Mouse (Mus musculus) C2C12 (cell line): ENCODE data around the gene Dffa. TPM values are rescaled to one million over a fixed set of nuclear protein-coding genes. Genes with fewer than 3 reads are reported as not detected.

Experiments used
- H3K27me3 ChIP-seq: one replicate; pipeline ENCODE4 v1.6.1; 2011; ENCODE audit not compliant: control insufficient read depth, insufficient read depth, insufficient read length
- H3K36me3 ChIP-seq: one replicate; pipeline ENCODE4 v1.6.1; 2011; ENCODE audit not compliant: control insufficient read depth, insufficient read depth
- H3K4me3 ChIP-seq: one replicate; pipeline ENCODE4 v1.5.1; 2011; ENCODE audit warnings: mild to moderate bottlenecking, control low read depth; ENCODE audit not compliant: poor library complexity, insufficient read depth, severe bottlenecking
- H3K79me2 ChIP-seq: one replicate; pipeline ENCODE4 v1.6.1; 2011; ENCODE audit not compliant: control insufficient read depth, insufficient read depth
- H3K79me3 ChIP-seq: one replicate; pipeline ENCODE4 v1.6.1; 2011; ENCODE audit warnings: low read depth, control low read depth
- H3ac ChIP-seq: one replicate; pipeline ENCODE3; 2011; ENCODE audit warnings: low read depth; ENCODE audit not compliant: control insufficient read depth, insufficient read length
- CEBPB ChIP-seq: IDR thresholded peaks from one replicate; pipeline ENCODE4 v1.6.1; 2011; ENCODE audit warnings: low read depth, mild to moderate bottlenecking, control low read depth, moderate library complexity
- CTCF ChIP-seq: IDR thresholded peaks from one replicate; pipeline ENCODE4 v1.5.1; 2011; ENCODE audit not compliant: control insufficient read depth, insufficient read depth, insufficient read length
- FOSL1 ChIP-seq: IDR thresholded peaks from one replicate; pipeline ENCODE4 v1.8.0; 2011; ENCODE audit warnings: mild to moderate bottlenecking, low read length; ENCODE audit not compliant: poor library complexity, insufficient read depth, severe bottlenecking
- MAX ChIP-seq: IDR thresholded peaks from one replicate; pipeline ENCODE4 v1.6.1; 2011; ENCODE audit warnings: mild to moderate bottlenecking, control low read depth
- MYOD1 ChIP-seq: IDR thresholded peaks from one replicate; pipeline ENCODE4 v1.6.1; 2011; ENCODE audit warnings: low read depth; ENCODE audit not compliant: control insufficient read depth, insufficient read length
- MYOG ChIP-seq: IDR thresholded peaks from one replicate; pipeline ENCODE4 v1.6.1; 2011; ENCODE audit not compliant: control insufficient read depth, insufficient read length; ENCODE audit errors: extremely low read depth
- USF1 ChIP-seq: IDR thresholded peaks from one replicate; pipeline ENCODE4 v1.6.1; 2011; ENCODE audit warnings: low read depth, mild to moderate bottlenecking, control low read depth, moderate library complexity
- polyA plus RNA-seq: library from polyadenylated mRNA; unstranded; fragments of >200 nt; fragmentation: generic; extraction: Trizol; gene quantifications from one replicate; pipeline ENCODE4 v1.2.1, GENCODE M21; 2012; ENCODE audit warnings: missing spikeins

The Dffa gene
- polyA plus RNA-seq, 1 experiment, result 13.1 TPM

DNA sequence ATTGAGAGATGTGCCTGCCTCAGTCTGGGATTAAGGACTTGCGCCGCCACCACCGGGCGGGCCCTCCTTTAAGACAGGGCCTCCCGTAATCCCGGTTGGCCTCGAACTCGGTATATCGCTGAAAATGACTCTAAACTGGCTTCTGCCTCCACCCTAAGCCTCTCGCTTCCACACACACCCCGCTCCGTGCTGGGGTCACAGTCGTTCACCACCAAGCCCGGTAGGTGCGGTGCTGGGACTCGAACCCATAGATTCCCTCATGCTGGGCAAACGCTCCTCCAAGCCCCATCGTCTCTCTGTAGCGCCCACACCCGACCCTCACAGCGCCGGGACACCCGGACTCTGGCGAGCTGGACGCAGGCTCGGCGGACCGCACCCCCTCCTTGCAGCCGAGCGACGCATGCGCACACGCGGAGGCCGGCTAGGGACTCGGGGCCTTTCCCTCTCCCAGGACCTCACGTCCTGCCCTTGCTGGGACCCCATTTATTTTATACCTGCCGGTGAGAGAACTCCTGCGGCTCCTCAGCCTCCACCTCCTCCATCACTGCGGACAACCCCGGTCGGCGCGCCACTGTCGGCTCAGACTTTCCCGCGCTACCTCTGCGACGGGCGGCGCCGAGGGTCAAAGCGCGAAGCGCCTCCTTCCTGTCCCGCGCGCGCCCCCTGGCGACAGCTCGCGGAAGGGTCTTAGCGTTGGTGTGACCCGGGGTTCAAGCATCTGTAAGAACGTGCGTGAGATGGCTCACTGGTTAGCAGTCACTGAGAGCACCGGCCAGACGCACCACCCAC, 33.2 kb downstream of the Dffa start, which contains the start of gene Cenps:
Gene Cenps (minus strand): TSS at position 648 of the 789 bp plus-strand sequence.
- TF ChIP-seq MYOG (no peak), FOSL1 (no peak), CEBPB (no peak), USF1 (no peak), CTCF (peak; percentile 78), MAX (peak; percentile 38), MYOD1 (no peak)
- peak within 1 kb of the TSS; percentile 78 for H3ac ChIP-seq

DNA sequence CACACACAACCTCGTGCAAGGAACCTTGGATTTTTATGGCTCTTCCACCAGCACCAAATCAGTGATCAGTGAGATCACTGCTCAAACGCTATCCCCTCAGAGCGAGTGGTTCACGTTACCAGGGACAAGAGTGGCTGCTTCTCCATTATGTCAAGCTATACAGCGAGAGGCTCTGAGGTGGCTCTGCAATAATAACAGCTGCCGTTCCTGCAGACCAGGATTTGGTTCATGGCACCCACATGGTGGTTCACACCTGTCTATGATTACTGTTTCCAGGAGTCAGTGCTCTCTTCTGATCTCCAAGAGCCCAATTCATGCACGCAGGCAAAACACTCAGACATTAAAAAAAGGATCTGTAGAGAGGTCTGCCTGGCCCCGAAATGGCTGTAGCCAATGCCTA, 34.6 kb downstream of the Dffa start:
- H3ac ChIP-seq, result no peak overlapping the region
- peaks cover 30% of the 10 kb centered on the region for H3K79me2 ChIP-seq
- no peaks in the 10 kb centered on the region for H3K27me3 ChIP-seq
- peaks cover 10% of the 10 kb centered on the region for H3K79me3 ChIP-seq
- no peak overlapping the region for H3K4me3 ChIP-seq
- H3K36me3 ChIP-seq, result peaks cover 2% of the 10 kb centered on the region
- no peak for TF ChIP-seq MAX
- TF ChIP-seq MYOD1, result peak; percentile 6

More for the DNA sequence above, 33.2 kb downstream of the Dffa start, which contains the start of gene Cenps:
- H3K79me3 ChIP-seq, result peaks cover 10% of the 10 kb centered on the region
- H3K4me3 ChIP-seq, result peak within 1 kb of the TSS; percentile 61
- H3K36me3 ChIP-seq, result peaks cover 5% of the 10 kb centered on the region
- H3K79me2 ChIP-seq, result peaks cover 36% of the 10 kb centered on the region
- no peaks in the 10 kb centered on the region for H3K27me3 ChIP-seq

DNA sequence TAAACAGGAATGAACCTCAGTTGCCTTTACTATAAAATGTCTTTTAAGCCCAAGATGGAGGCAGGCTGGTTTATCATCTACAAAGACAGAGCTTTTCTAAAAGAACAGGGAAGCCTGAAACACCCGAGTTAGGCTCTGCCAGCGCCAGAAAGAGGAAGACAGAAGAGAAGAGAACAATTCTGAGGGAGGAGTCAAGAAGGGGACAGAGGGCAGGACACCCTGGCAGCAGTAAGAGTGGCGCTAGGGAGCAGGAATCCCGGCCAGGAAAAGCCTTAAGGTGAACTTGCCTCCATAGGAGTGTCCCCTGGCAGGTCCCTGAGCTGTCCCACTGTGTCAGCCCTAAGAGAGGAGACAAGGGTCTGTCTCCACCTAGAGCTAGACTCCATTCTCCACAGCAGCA, 39.6 kb downstream of the Dffa start:
- TF ChIP-seq MAX, result no peak
- TF ChIP-seq MYOD1, result no peak
- TF ChIP-seq MYOG, result no peak
- no peak for TF ChIP-seq FOSL1
- no peak for TF ChIP-seq CEBPB
- TF ChIP-seq USF1, result no peak
- no peak for TF ChIP-seq CTCF
- Histone ChIP-seq H3K79me2 (no peaks in the 10 kb centered on the region), H3K79me3 (no peaks in the 10 kb centered on the region), H3K4me3 (no peak overlapping the region), H3K36me3 (no peaks in the 10 kb centered on the region), H3ac (no peak overlapping the region), H3K27me3 (no peaks in the 10 kb centered on the region)

DNA sequence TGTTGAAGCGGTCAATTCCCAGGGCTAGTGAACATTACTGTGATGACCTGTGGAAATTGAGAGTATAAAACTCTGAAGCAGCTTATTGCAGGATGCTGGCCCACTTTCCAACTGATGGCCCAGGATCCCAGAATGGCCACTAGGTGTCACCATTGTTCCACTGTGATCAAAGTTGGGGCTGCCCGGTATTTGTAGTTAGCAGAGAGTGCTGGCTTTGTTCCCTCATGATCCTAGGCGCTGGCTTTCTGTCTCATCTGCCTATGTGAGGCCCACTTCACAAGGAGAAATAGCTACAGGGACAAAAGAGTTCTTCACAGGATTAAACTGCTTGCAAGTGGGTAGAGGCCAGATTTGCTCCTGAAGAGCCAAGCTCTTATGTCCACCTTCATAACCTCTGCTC, 40.5 kb downstream of the Dffa start:
- no peak overlapping the region for H3K4me3 ChIP-seq
- peaks cover 5% of the 10 kb centered on the region for H3K36me3 ChIP-seq
- H3K27me3 ChIP-seq, result no peaks in the 10 kb centered on the region
- peak; percentile 48 for TF ChIP-seq CTCF
- TF ChIP-seq MYOG, result no peak
- no peak overlapping the region for H3ac ChIP-seq
- no peaks in the 10 kb centered on the region for H3K79me2 ChIP-seq
- H3K79me3 ChIP-seq, result no peaks in the 10 kb centered on the region

DNA sequence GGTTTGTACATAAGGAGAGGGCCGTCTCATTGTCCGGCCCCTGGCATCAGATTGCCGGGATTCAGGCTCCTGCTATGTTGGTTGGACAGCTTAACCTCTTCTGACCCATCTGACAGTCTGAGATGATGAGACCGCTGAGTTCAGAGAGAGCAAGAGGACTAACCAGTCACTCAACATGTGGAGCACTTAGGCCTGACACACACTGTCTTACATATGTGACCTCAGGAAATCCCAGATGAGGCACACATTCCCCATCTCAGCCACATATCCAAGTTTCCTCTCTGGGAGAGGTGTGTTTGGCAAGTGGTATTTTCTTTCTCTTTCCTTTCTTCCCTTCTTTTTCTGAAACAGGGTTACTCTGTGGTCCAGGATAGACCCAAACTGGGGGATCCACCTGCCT, 41.2 kb downstream of the Dffa start:
- no peak for TF ChIP-seq CEBPB
- no peak for TF ChIP-seq MYOD1
- no peak for TF ChIP-seq MAX
- TF ChIP-seq FOSL1, result no peak
- no peak for TF ChIP-seq CTCF
- TF ChIP-seq MYOG, result no peak
- no peak for TF ChIP-seq USF1
- Histone ChIP-seq H3K27me3 (no peaks in the 10 kb centered on the region), H3K36me3 (peaks cover 11% of the 10 kb centered on the region), H3K79me2 (no peaks in the 10 kb centered on the region), H3K79me3 (no peaks in the 10 kb centered on the region), H3ac (no peak overlapping the region), H3K4me3 (no peak overlapping the region)

DNA sequence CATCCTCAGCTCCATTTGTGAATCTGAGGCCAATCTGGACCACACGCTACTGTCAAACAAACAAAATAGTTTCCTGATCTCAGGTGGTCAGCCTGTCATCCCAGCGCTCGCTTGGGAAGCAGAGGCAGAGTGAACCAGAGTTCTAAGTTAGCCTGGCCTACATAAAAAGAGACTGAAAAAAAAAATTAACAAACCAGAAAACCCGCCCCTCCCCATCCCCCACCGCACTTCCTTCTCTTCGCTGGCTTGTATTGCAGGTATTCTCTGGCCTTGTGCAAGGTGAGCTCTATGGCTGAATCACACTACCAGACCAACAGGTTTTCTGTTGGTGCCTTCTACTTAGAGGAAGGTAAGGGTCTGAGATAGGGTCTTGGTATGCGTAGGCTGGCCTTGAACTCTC, 43.6 kb downstream of the Dffa start:
- no peaks in the 10 kb centered on the region for H3K79me3 ChIP-seq
- H3K79me2 ChIP-seq, result no peaks in the 10 kb centered on the region
- TF ChIP-seq MAX (no peak), CEBPB (no peak), MYOG (no peak), CTCF (no peak), FOSL1 (no peak), MYOD1 (no peak), USF1 (no peak)

More for the DNA sequence above, 43.6 kb downstream of the Dffa start:
- Histone ChIP-seq H3ac (no peak overlapping the region), H3K36me3 (peaks cover 32% of the 10 kb centered on the region), H3K4me3 (no peak overlapping the region), H3K27me3 (no peaks in the 10 kb centered on the region)
